Mouse (Mus musculus) central nervous system, embryonic 18 days (tissue): ENCODE data around the gene Rpl22l1. TPM values are rescaled to one million over a fixed set of nuclear protein-coding genes. Genes with fewer than 3 reads are reported as not detected.

Source experiments
- polyA plus RNA-seq: library from polyadenylated mRNA; depleted of rRNA; stranded (reverse); fragments of >200 nt; gene quantifications from 2 replicates; pipeline ENCODE4 v1.2.3, GENCODE M21; 2012; rRNA removed

Gene Rpl22l1
- 184 and 219 TPM in 2 replicates for polyA plus RNA-seq

DNA sequence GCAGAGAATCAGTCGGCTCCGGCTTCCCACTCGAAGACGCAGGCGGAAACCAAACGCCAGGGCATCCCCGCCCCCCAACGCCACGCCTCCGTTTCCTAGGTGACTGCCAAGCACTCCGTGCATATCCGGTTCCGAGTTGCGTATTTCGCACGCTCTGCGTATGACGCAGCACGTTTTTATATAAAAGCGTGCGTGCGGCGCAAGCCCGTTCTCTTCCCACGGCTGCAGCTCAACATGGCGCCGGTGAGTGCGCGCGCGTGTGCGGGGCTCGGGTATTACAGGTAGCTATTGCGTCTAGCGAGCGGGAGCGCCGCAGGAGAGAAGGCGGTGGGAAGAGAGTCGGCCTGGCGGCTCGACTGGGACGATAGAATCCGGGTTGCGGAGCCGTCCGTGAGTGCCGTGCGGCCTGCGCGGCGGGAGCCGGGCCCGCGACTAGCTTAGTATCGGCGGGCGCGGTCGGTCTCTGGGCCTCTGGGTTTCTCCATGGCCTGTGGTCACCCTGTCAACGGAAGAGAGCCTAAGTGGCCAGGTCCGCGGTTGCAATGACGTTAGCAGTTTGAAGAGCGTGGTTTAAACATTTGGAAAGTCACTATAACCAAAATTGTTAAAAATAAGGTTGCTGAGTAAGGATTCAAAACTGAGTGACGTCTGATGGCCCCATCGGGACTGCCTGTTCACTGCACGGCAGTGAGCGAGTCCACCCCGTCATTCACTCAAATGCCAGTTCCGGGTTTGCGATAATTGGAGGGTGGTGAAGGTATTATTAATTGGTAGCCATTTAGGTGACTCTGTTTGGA is at the start of gene Rpl22l1:
TSS of gene Rpl22l1 (plus strand) at position 136 of the 797 bp plus-strand sequence.

DNA sequence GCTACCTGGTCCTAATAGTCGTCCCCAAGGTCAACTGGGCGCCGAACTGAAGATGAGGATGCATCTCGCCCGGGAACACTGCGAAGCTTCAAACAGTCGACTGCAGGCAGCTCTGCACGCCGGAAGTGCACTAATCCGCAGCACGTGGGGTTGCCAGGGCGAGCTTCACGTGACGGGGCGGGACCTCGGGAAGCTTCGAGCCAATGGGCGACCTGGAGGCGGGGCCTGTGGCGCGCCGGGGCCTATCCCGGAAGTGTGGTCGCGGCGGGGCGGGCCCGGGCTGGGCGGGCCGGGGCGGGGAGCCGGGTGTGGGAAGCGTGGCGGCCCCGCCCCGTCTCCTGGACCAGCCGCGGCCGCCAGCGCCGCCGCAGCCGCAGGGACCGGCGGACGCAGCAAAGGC is 24.2 kb upstream of the Rpl22l1 start, which contains the start of gene Eif5a2:
TSS of gene Eif5a2 (plus strand) at position 283 of the 400 bp plus-strand sequence.

Other genes with a start within 250 kb of the Rpl22l1 start
- 0.04 and 0.09 TPM in 2 replicates for gene Slc2a2, start 107.5 kb upstream of the Rpl22l1 start, polyA plus RNA-seq
- gene Eif5a2, start 24.2 kb upstream of the Rpl22l1 start, polyA plus RNA-seq: 7.8 and 9.0 TPM in 2 replicates
- not detected in 2 replicates for gene Gm1527, start 87.2 kb downstream of the Rpl22l1 start, polyA plus RNA-seq